Mouse (Mus musculus) common myeloid progenitor, adult 5-6 weeks (primary cell): ENCODE results near the gene Smpd4. TPM values are rescaled to one million over a fixed set of nuclear protein-coding genes. Genes with fewer than 3 reads are reported as not detected.
A peak's percentile ranks its signal among the peaks of the same experiment; 100 is the strongest.

ENCODE experiments used
- ATAC-seq: replicated peaks from 2 replicates; pipeline ENCODE4 v1.8.0; 2016; ENCODE audit warnings: low read depth, mild to moderate bottlenecking, moderate TSS enrichment, inconsistent platforms; ENCODE audit not compliant: poor library complexity, severe bottlenecking
- total RNA-seq: library from RNA; stranded (forward); fragments of 200-1000, 187-1606 nt; gene quantifications from 2 replicates; pipeline ENCODE4 v1.2.3, GENCODE M21; 2017

Gene Smpd4
- total RNA-seq, 1 experiment from 2014 or later = 34.8 TPM

DNA sequence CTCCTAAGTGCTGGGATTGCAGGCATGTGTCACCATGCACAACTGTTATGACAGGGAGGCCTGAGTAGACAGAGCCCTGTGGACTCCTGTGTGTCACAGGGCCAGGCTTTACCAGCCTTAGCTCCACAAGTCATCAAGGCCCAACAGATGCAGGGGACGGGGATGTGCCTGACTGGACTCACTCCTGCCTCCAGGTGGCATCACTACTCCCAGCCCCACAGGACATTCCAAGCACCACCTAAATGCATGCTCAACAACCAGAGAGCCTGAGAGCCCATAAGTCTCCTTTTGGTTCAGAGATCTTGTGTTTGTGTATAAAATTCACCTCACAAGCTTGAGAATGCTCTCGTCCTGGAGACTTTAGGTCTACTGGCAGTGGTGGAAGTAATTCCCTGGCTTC, 18.5 kb downstream of the Smpd4 start:
- no peak for ATAC-seq

DNA sequence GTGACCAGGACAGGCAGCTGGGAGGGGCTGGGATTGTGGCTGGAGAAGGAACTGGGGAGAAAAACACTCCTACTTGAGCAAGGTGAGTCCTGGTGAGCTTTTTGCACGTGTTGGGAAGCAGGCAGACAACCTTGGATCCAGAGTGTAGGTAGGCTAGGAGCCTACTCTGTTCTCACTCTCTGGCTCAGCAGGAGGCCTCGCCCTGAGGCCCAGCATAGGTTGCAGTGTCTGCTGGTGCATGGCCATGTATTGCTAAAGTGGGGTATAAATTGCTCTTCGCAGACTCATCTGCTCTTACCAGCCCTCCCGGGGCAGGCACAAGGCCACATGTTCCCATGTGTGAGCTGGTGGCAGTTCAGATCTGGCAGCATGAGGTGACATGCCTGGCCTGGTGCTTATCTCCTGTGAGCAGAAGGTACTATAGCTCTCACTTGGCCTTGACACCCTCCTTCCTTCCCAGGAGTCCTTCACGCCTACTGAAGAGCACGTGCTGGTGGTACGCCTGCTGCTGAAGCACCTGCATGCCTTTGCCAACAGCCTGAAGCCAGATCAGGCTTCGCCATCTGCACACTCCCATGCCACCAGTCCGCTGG, 19.0 kb downstream of the Smpd4 start:
- ATAC-seq = peak; percentile 81

DNA sequence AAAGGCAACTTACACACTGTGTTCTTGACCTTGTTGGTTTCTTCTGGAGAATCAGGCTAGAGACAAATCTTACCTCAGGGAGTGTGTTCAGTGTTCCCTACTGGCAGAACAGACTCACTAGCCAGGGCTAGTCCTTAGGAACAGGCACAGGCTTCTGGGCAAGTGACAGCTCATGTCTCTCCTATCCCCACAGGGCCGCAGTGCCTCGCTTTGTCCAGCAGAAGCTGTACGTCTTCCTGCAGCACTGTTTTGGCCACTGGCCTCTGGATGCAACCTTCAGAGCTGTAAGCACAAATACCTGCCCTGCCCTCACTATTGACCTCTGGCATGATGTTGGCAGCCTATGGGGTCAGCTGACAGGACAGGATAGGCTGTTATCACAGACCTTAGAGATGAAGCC, 19.9 kb downstream of the Smpd4 start:
- ATAC-seq = no peak

DNA sequence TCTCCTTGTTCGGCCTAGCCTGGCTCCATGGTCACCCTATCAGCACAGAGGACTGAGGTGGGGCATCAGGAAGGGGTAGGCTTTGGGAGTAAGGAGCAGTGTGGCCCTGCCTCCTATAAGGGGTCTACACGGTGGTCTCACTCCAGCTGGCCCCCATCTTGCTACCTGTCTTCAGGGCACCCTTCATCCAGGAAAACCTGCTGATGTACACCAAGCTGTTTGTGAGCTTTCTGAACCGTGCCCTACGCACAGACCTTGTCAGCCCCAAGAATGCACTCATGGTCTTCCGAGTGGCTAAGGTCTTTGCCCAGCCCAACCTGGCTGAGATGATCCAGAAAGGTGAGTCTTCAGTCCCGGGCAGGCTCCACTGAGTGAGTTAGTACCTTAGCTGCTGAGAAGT, 20.8 kb downstream of the Smpd4 start:
- no peak for ATAC-seq

DNA sequence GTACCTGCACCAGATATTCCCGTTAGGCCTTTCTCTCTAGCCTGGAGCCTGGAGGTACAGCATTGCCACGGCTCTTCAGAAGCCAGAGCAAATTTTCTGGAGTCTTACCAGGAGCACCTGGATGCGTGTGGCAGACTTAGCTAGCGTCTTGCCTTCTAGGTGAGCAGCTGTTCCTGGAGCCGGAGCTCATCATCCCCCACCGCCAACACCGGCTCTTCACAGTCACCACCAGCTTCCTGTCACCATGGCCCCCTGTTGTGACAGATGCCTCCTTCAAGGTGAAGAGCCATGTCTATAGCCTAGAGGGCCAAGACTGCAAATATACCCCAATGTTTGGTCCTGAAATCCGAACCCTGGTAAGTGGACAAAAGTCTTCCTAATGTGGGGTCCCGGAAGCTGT, 21.6 kb downstream of the Smpd4 start:
- no peak for ATAC-seq

DNA sequence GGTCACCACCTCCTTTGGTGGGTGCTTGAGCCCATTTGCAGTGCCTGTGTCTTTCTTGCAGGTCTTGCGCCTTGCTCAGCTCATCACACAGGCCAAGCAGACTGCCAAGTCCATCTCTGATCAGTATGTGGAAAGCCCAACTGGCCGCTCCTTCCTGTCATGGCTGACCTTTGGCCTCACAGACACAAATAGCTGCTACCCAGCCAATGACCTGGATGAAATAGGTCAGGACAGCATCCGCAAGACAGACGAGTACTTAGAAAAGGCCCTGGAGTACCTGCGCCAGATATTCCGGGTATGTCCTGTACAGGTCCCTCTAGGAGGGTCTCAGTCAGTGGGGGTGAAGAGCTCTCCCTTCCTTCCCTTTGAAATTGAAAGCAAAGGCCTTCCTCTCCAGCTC, 22.1 kb downstream of the Smpd4 start:
- no peak for ATAC-seq

DNA sequence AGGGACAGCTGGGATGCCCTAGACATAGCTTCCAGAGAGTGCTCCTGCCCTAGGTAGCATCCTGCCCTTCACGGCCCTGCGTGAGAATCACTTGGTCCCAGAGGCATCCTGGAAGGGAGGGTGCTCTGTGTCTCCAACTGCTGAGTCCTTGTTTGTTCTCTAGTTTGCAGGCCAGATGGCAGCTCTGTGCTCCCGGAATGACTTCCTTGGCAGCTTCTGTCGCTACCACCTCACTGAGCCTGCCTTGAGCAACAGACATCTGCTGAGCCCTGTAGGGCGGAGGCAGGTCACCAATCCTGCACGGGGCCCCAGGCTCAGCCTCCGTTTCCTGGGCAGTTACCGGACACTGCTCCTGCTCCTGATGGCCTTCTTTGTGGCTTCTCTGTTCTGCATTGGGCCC, 23.2 kb downstream of the Smpd4 start:
- no peak for ATAC-seq

DNA sequence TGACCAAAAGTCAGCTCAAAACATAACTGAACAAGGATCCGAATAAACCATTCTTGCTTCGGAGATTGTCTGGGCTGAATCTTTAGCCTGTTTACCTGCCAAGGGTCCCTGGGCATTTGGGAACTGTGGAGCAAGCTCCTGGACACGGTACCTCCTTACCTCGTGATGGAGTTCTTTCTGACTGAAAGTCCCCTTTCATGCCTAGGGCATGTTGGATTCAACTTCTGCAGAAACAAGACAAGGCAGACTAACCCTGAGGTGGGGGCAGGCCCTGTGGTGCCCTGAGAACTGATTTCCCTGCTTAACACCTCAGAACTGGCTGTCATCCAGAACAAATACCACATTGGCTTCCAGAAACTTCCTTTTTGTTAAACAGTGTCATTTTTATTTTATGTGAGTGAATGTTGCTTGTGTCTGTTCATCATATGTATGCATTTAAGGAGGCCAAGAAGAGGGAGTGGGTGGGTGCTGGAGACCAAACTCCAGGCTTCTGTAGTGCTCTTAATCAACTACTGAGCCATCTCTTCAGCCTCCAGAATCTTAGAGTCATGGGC, 24.4 kb downstream of the Smpd4 start:
- no peak for ATAC-seq

DNA sequence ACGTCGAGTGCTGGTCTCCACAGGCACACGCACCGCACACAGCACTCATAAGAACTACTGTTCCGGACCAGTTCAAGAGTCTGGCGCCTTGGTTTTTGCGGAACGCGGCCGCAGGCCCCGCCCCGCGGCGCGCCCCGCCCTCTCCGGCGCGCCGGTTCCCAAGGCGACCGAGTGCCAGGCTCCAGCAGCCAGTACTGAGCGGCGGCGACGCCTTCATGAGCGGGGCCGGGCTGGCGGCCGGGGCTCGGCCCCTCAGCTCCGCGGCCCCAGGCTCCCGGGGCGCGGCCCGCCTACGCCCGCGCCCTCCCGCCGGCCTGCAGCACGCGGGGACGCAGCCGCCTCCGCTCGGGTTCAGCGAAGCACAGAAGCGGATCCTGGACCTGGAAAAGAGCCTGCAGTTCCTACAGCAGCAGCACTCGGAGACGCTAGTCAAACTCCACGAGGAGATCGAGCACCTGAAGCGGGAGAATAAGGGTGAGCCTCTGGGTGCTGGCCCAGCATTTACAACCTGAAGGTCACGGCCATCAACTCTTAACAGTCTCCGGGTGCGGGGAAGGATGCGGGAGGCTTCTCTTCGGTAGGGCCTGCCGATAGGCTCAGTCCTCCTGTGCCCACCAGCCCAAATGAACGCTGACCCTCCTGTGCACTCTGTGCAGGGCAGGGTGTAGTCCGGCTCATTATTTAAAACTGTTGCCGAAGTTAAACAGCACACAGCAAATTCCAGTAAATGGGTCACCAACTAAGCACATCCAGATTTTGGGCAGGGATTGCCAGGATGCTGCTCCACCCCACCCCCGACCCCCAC, 27.4 kb downstream of the Smpd4 start, which contains the start of gene Ccdc74a:
Gene Ccdc74a, plus strand, starts transcription at position 161 of the 805 bp plus-strand sequence.
- peak; percentile 66 for ATAC-seq

DNA sequence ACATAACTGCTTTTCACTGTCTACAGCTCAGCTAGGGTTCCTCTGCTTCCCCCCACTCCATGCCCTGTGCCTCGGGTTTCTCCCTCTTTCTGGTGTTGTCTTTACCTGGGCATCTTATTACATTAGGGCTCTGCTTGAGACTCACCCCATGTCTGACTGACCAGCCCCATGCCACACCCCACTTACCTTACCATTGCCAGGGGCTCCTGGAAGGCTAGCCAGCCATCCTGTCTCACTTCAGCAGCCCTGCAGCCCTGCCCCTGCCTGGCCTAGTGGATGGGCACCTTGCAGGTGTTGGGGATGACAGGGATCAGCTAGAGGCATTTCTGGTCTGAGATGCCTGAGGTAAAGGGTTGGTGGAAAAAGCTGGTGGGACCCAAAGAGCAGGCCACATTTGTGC, 28.0 kb downstream of the Smpd4 start:
- ATAC-seq = no peak

DNA sequence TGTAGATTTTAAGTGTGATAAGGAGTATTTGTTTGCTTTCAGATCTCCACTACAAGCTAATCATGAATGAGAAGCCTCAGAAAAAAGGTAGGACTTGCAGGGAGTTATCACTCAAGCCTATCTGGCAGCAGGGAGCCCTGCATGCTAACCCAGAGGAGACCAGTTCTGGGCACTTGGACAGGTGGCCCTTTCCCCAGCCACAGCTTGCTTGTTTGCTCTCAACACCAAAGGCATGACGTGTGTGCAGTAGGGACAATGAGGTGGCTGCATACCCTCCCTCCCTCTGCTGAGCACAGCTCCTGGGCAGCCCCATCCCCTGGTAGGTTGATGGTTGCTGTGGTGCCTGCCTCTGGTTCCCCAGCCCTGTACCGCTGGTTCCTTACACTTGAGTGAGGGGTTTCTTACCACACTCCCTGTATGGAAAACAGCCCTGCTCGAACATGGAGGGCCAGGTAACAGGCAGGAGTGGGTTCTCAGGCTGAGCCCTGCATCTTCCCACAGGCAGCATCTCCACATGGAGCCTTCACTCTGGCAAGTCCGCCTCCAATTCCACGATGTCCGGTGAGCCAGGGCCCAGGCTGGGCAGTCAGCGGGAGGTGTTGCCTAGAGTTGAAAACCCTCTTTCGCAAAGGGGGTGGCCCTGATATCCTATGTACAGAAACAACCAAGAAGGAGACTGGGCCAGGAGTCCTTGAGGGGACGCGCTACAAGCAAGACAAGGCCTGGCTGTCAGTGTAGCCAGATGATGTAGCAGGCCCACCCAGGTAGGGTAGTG, 28.6 kb downstream of the Smpd4 start:
- no peak for ATAC-seq

DNA sequence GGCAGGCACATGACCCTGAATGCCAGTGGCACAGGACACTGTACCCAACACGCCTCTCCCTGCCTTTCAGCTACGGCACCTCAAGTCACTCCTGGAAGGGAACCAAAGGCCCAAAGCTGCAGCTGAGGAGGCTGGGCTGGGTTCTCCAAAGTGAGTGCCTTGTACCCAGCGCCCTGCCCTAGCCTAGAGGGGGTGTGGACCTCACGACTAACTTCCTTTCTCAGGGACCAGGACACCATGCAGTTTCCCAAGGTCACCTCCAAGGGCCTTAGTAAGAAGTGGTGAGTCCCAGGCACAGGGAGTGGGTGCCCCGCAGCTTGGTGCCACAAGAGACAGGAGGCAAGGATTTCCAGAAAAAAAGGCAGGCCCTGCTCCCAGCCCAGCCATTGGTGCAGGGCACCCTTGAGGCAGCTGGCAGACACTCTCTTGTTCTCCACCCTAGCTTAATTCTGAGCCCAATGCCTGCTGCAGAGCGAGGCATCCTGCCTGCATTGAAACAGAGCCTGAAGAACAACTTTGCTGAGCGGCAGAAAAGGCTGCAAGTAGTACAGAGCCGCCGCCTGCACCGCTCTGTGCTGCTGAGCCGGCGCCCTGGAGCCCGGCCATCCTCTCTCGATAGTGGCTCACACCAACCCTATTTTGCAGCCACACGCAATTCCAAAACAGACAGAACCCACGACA, 30.9 kb downstream of the Smpd4 start:
- no peak for ATAC-seq

DNA sequence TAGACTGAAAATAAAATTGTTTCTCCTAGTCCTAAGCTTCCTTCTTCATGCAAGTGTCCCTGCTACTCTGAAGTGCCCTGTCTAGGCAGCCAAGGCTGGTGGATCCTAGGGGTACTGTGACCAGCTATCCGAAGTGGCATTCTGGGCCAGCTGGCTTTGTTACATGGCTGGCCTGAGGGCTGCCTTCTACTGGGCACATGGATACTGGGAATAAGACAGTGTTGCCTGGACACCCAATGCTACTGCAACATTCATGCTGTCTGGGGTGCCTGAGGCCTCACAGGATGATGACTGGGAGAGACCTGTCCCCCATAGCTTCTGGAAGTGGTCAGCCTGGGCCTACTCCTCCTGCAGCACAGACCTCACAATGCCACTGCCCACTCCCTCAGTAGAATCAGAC, 31.6 kb downstream of the Smpd4 start:
- ATAC-seq = no peak

DNA sequence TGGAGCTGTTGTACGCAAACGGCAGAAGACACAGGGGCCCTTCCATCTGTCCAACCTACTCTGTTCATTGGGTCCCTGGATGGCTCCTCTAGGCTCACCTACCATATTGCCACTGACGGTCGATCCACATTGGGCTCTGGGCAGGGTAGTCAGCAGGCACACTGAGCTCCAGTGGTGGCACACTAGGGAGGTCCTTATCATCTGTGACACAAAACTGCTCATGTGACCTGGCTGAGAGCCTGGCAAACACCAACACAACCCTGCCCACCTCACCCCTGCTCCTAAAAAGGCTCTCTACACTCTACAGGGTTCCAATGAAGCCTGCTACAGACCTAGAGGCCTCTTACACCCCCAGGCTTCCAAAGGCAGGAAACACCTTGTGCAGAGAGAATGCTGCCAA, 33.5 kb downstream of the Smpd4 start:
- ATAC-seq = no peak

DNA sequence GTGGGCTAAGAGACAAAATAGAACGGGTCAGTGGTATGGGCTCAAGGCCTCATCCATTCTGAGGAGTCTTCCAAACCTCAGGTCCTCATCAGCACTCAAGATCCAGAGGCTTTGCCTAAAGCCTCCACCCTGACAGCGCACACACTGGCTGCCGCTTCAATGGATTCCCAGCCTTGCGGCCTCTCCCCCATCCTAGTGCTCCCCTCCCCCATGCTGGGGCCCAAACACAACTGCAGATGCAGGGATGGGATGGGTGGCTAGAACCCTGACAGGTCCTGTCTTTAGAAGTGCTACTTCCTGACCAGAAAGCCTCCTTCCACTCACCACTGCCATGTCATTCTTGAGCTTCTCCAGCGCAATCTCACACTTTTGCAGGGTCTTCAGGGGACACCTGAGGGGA, 34.4 kb downstream of the Smpd4 start:
- no peak for ATAC-seq

DNA sequence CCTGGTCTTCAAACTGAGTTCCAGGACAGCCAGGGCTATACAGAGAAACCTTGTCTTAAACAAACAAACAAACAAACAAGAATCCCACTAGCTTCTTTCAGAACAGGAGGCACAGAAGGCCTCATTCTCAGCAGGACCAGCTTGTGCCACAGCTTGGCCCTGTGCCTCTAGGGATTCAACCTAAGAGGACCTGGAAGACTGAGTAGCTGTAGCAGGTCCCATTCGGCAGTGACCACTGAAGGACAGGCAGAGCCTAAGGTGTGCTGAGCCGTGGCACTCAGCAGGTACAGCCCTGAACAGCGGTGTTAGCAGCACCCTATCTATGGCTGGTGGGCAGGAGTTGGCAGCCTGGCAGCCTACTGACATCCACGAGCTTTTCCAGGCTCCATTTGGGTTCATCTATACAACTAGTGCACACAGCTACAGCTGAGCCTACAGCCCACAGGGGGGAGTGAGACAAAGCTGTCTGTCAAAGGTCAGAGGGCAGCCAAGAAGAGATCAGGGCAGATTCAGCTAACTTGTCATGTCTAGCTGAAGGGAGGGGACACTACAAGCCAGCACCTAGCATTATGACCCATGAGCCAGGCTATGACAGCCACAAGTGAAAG, 35.1 kb downstream of the Smpd4 start:
- ATAC-seq = no peak

DNA sequence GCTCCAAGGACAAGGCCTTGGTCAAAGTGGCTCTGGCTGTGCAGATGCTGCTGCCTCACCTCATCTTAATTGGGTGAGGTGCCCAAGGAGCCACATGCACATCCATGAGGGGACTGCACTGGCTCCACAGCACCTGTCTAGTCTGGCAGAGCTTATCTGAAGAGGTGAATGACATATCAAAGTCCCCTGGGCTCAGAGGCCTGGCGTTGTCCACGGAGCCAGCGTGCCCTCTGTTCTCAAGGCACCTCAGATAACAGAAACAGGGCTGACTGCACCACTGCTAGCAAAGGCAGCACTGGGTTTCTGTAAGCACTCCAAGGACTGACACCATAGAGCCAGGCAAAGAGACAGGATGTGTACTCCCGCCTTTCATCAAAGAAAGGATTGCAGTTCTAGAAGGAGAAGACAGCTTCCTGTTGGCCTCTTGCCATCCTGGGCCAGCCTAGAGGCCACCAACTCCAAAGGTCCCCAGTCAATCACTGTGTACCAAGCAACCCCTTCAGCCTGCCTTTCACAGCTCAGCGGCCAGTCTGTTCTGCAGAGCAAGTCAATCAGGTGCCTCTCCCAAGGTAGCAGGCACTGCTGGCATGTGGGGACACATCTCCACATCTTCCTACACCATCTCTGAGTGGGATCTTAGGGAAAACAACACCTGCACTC, 37.2 kb downstream of the Smpd4 start:
- ATAC-seq = no peak

DNA sequence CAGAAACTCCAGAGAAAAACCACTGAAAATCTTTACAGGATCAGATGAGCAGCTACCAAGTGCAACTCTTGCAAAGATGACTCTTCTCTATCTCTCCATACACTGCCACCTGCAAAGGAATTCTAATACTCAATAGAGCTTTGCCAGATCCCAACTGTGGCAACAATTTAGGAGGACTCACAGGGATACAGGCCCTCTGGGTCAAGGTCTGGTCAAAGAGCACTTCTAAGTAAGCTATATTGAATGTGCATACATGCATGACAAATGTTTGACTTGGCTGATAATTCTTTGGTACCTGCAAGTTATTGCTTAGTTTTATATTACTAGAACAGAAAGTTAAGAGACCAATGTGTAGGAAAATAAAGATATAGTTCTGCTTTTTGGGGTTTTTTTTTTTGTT, 46.4 kb downstream of the Smpd4 start:
- no peak for ATAC-seq

DNA sequence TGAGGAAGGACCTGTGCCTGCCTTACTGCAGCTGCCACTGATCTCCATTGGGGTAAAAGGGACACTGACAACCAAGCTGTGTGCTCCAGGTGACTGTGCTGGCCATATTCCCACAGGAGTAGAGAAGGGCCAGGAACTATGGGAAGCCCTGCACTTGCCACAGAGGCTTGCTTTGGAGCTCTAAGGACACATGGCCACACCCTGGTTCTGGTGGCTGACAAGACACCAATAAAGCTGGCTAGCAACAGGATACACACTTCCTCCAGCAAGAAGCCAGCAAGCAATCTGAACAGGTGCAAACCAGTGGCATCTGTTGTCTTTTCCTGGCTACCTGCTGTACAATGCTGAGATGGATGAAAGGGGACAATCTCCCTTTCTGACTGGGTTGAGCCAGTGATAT, 50.7 kb downstream of the Smpd4 start:
- no peak for ATAC-seq
